Mouse (Mus musculus) heart, adult 9 months (tissue): ENCODE results near the gene Pnrc1.
"Not testable (repeated sequence)": the region's sequence is repeated elsewhere in the genome, so short reads cannot be mapped to it uniquely, and the experiment has no call there.

ENCODE experiments used
- DNase-seq, 2 experiments: peaks; one replicate each; pipeline ENCODE4 v3.0.0; 2022; ENCODE audit warnings: low spot score in 2 of 2

Pnrc1 gene

GRCm38 (mm10) chr4:33290002-33290401 is at the start of gene Pnrc1:
TSS of gene Pnrc1 (minus strand) at chr4:33290163.
- DNase-seq = peak; percentile 65 to 80

GRCm38 (mm10) chr4:33337999-33338398 is 48.0 kb upstream of the Pnrc1 start:
- DNase-seq = no peak

GRCm38 (mm10) chr4:33332956-33333455 is 43.0 kb upstream of the Pnrc1 start:
- no peak for DNase-seq

- DNase-seq = no peak
These were observed 41.2 kb upstream of the Pnrc1 start for GRCm38 (mm10) chr4:33331147-33331546.

GRCm38 (mm10) chr4:33315840-33316239 is 25.9 kb upstream of the Pnrc1 start:
- DNase-seq = no peak

- not testable (repeated sequence) for DNase-seq
These were observed 24.2 kb upstream of the Pnrc1 start for GRCm38 (mm10) chr4:33314150-33314549.

GRCm38 (mm10) chr4:33310840-33311437 is 21.0 kb upstream of the Pnrc1 start:
- no peak for DNase-seq

- peak; percentile 94 to 95 for DNase-seq
These were observed 20.1 kb upstream of the Pnrc1 start, which contains the start of gene Rngtt for GRCm38 (mm10) chr4:33309764-33310757. TSS of gene Rngtt (plus strand) at chr4:33310311.

- no peak for DNase-seq
These were observed 17.2 kb upstream of the Pnrc1 start for GRCm38 (mm10) chr4:33307146-33307545.

- DNase-seq = no peak
These were observed 13.1 kb upstream of the Pnrc1 start for GRCm38 (mm10) chr4:33303057-33303456.

- DNase-seq = not testable (repeated sequence)
These were observed 11.1 kb upstream of the Pnrc1 start for GRCm38 (mm10) chr4:33300891-33301665.

- DNase-seq = peak; percentile 19 to 55
These were observed 2.7 kb upstream of the Pnrc1 start for GRCm38 (mm10) chr4:33292409-33293370.

GRCm38 (mm10) chr4:33290878-33291277 is 915 bp upstream of the Pnrc1 start:
- DNase-seq = no peak

- no peak for DNase-seq
These were observed 785 bp downstream of the Pnrc1 start for GRCm38 (mm10) chr4:33289106-33289650.

GRCm38 (mm10) chr4:33285448-33285847 is 4.5 kb downstream of the Pnrc1 start:
- DNase-seq = no peak

- DNase-seq = no peak
These were observed 5.7 kb downstream of the Pnrc1 start for GRCm38 (mm10) chr4:33284083-33284880.

- peak; percentile 30 to 69 for DNase-seq
These were observed 7.9 kb downstream of the Pnrc1 start for GRCm38 (mm10) chr4:33281891-33282685.

- DNase-seq = no peak
These were observed 16.5 kb downstream of the Pnrc1 start for GRCm38 (mm10) chr4:33273437-33273836.
